7 mouse cellular contexts compared by ENCODE assay signal in genomic region chr4:103313587-103314525, GRCm38 (mm10). TPM values are rescaled to one million over a fixed set of nuclear protein-coding genes. Genes with fewer than 3 reads are reported as not detected.
A peak's percentile ranks its signal among the peaks of the same experiment; 100 is the strongest.
DNase-seq lines count a peak whose midpoint lies in the region; ATAC-seq lines count a peak whose summit lies in the region.

TSS of gene Oma1 (plus strand) at chr4:103313812.

- intact Hi-C loops in left cerebral cortex, postnatal 36 days (cut with DNase I) = loop anchor here (2.0 kb wide), 1 partner anchor 99 kb away; the partner anchor contains the start of gene Slc35d1

- H3K36me3 ChIP-seq in intestine, embryonic 16.5 days (ENCODE audit: control insufficient read depth, insufficient read depth, low read length) = no peaks in the 10 kb centered on the region
- H3K36me3 ChIP-seq in midbrain, embryonic 11.5 days (ENCODE audit: control insufficient read depth, insufficient read depth, low read length) = no peaks in the 10 kb centered on the region

- H3K4me3 ChIP-seq in intestine, embryonic 16.5 days (ENCODE audit: low read length) = peak within 1 kb of the TSS; percentile 69
- peak within 1 kb of the TSS; percentile 60 for H3K4me3 ChIP-seq in midbrain, embryonic 11.5 days (ENCODE audit: low read depth, low read length)

- H3K9ac ChIP-seq in intestine, embryonic 16.5 days (ENCODE audit: low read depth, low read length) = peak within 1 kb of the TSS; percentile 87
- peak within 1 kb of the TSS; percentile 79 for H3K9ac ChIP-seq in midbrain, embryonic 11.5 days (ENCODE audit: low read length)

- no peaks in the 10 kb centered on the region; the same call in 1 of the 2 replicates for H3K4me1 ChIP-seq in intestine, embryonic 16.5 days (ENCODE audit: control insufficient read depth, insufficient read depth, low read length)
- peaks cover 6% of the 10 kb centered on the region; the same call in 1 of the 2 replicates for H3K4me1 ChIP-seq in midbrain, embryonic 11.5 days (ENCODE audit: control insufficient read depth, insufficient read depth, low read length)

- no peaks in the 10 kb centered on the region for H3K27me3 ChIP-seq in intestine, embryonic 16.5 days (replicated peaks; ENCODE audit: control insufficient read depth, insufficient read depth, low read length)
- no peaks in the 10 kb centered on the region for H3K27me3 ChIP-seq in midbrain, embryonic 11.5 days (ENCODE audit: control insufficient read depth, insufficient read depth, low read length)

- WGBS in intestine, embryonic 16.5 days = under 1% methylated on average over 61 of the region's 61 CpGs
- WGBS in midbrain, embryonic 11.5 days = under 1% methylated on average over 55 of the region's 61 CpGs

- H3K9me3 ChIP-seq in intestine, embryonic 16.5 days (ENCODE audit: control insufficient read depth, low read length) = no peaks in the 10 kb centered on the region
- no peaks in the 10 kb centered on the region for H3K9me3 ChIP-seq in midbrain, embryonic 11.5 days (ENCODE audit: control insufficient read depth, low read length)

- H3K4me2 ChIP-seq in intestine, embryonic 16.5 days (ENCODE audit: low read depth, low read length) = peak within 1 kb of the TSS; percentile 59
- H3K4me2 ChIP-seq in midbrain, embryonic 11.5 days = peak within 1 kb of the TSS; percentile 51

- peak; percentile 100 for ATAC-seq in intestine, embryonic 16.5 days
- peak; percentile 99 for ATAC-seq in midbrain, embryonic 11.5 days (ENCODE audit: low FRiP score)

- peak within 1 kb of the TSS; percentile 97 for H3K27ac ChIP-seq in intestine, embryonic 16.5 days (ENCODE audit: low read length)
- peak within 1 kb of the TSS; percentile 92 for H3K27ac ChIP-seq in midbrain, embryonic 11.5 days (ENCODE audit: low read depth, low read length)

- peak; percentile 97 for DNase-seq in adrenal gland, adult 8-10 months
- peak; percentile 99 for DNase-seq in embryo, embryonic 9.5 days (ENCODE audit: extremely low spot score)
- peak; percentile 98 to 99 for DNase-seq in gastrocnemius, postnatal 4 days (ENCODE audit: low spot score in 2 of 2)
- peak; percentile 95 to 97 for DNase-seq in left cerebral cortex, postnatal 36 days (ENCODE audit: low spot score in 2 of 2)
- peak; percentile 100 for DNase-seq in midbrain, embryonic 11.5 days (ENCODE audit: low spot score, missing footprints)
- DNase-seq in skeletal muscle tissue, adult 2 months (ENCODE audit: low read depth, low spot score) = peak; percentile 96

RNA-seq across cellular contexts. Expression of gene Oma1, which starts in this region (rescaled TPM):
- total RNA-seq in adrenal gland, adult 8-10 months (2022) = 10 to 100 TPM; 20.8 to 24.5 (median 21.4) TPM
- 10 to 100 TPM; 16.0 to 16.3 TPM for total RNA-seq in gastrocnemius, postnatal 4 days (2021)
- 22.7 and 25.4 TPM in 2 replicates for polyA plus RNA-seq in intestine, embryonic 16.5 days (2015; fragmentation: Nextera tagmentation; extraction: Ambion mirVana)
- total RNA-seq in left cerebral cortex, postnatal 36 days (2021) = 1 to 10 TPM; 7.1 to 7.2 TPM
- 14.5 and 15.1 TPM in 2 replicates for polyA plus RNA-seq in midbrain, embryonic 11.5 days (2014; fragmentation: Nextera tagmentation; extraction: Ambion mirVana)

Comparison
In these comparisons a context has a peak if more than half of its experiments do, and no peak if none do; other contexts are left out.
1. Peak in every context shown above with its lines: DNase-seq, ATAC-seq, H3K4me3 ChIP-seq and H3K27ac ChIP-seq.